In the genomic region with DNA sequence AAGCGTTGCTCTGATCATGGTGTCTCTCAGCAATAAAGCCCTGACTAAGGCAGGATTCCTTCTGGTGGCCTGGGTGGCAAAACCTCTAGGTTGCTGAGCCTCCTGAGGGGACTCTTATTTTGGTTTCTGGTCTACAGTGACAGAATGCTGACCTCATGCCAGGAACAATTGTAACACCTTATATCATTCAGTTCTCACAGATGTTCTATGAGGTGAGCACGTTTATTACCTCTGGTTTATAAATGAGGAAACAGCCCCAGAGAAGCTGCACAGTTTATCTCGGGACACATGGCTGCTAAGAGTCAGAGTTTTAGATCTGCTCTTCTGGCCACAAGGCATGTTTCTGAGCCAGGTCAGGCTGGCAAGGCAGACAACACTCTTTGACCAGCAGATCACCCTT, we compare ENCODE assay signal across 9 mouse cellular contexts.
"Had no signal": no experiment of that assay in that cellular context is flagged by ENCODE, and none has a peak within 500 bp of the region (broad histone marks: within the 10 kb centered on the region; RNA-seq: fewer than 3 reads in every experiment).

No protein-coding gene starts in this region.

- H3K27me3 ChIP-seq: limb, embryonic 12.5 days; liver, embryonic 13.5 days; lung, embryonic 15.5 days; midbrain, embryonic 13.5 days had no signal

- DNase-seq: kidney, postnatal 36 days; liver; liver, embryonic 13.5 days; liver, postnatal 0 days; thymus, adult 2 months; thymus, postnatal 25 days had no signal

- H3K36me3 ChIP-seq: limb, embryonic 12.5 days; liver, embryonic 13.5 days; lung, embryonic 15.5 days; midbrain, embryonic 13.5 days had no signal

- H3K4me1 ChIP-seq: liver, embryonic 13.5 days; lung, embryonic 15.5 days; midbrain, embryonic 13.5 days had no signal

- H3K27ac ChIP-seq: limb, embryonic 12.5 days; liver, embryonic 13.5 days; lung, embryonic 15.5 days; midbrain, embryonic 13.5 days had no signal

- H3K4me2 ChIP-seq: limb, embryonic 12.5 days; liver, embryonic 13.5 days; lung, embryonic 15.5 days; midbrain, embryonic 13.5 days had no signal

- ATAC-seq: liver, postnatal 0 days; midbrain, embryonic 13.5 days had no signal

- H3K9me3 ChIP-seq: limb, embryonic 12.5 days; liver, embryonic 13.5 days; lung, embryonic 15.5 days; midbrain, embryonic 13.5 days had no signal

- H3K4me3 ChIP-seq: limb, embryonic 12.5 days; liver, embryonic 13.5 days; lung, embryonic 15.5 days; midbrain, embryonic 13.5 days had no signal

- H3K9ac ChIP-seq: limb, embryonic 12.5 days; liver, embryonic 13.5 days; liver, postnatal 0 days; lung, embryonic 15.5 days; midbrain, embryonic 13.5 days had no signal
